Comparison of ENCODE assay signal across 8 mouse cellular contexts in the genomic region with DNA sequence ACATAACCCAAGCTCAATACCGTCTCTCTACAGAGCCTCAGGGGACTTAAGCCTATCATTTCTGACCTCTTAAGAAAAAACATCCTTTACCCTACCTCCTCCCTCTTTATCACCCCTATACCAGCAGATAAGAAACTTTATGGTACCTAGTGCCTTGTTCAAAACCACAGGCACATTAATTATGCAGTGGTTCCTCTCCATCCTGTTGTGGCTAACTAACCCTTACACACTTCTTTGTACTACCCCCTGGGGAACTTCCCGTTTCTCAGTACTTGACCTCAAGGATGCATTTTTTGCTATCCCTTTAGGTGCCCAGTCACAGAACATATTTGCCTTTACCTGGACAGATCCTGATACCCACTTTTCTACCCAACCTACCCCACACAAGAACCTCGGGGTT. TPM values are rescaled to one million over a fixed set of nuclear protein-coding genes. Genes with fewer than 3 reads are reported as not detected.
"Had no signal": no experiment of that assay in that cellular context is flagged by ENCODE, and none has a peak within 500 bp of the region (broad histone marks: within the 10 kb centered on the region; RNA-seq: fewer than 3 reads in every experiment).

No protein-coding gene starts in this region.

RNA-seq across cellular contexts. Expression of a gene that starts 5.4 kb away (rescaled TPM):
- total RNA-seq: megakaryocyte-erythroid progenitor cell, adult 5-6 weeks had no signal
- polyA plus RNA-seq: lung, embryonic 14.5 days; neural tube, embryonic 14.5 days had no signal

RNA-seq across cellular contexts. Expression of a gene that starts 48.8 kb away (rescaled TPM):
- total RNA-seq: megakaryocyte-erythroid progenitor cell, adult 5-6 weeks had no signal
- polyA plus RNA-seq: lung, embryonic 16.5 days; midbrain, embryonic 10.5 days; midbrain, embryonic 12.5 days; neural tube, embryonic 14.5 days; stomach, embryonic 15.5 days; stomach, postnatal 0 days had no signal
